Mouse (Mus musculus) neural tube, embryonic 15.5 days (tissue): ENCODE measurements at regions not wholly inside any gene's neighbourhood (a gene's known extent, or its start where the extent isn't known, plus 50 kb on each side); places are given as distances from the start of the nearest gene placed in this dataset.

Source experiments
- ATAC-seq: fragments of 200-750 bp; cut with Nextera tagmentation; 2 replicates; pipeline ENCODE4 v1.8.0; 2017; ENCODE audit warnings: mild to moderate bottlenecking, moderate TSS enrichment, moderate library complexity; ENCODE audit not compliant: low FRiP score
- H3K27ac ChIP-seq: fragments of 300-500 bp; sonication (generic); replicated peaks from 2 replicates; pipeline ENCODE4 v1.5.1; 2015; ENCODE audit warnings: mild to moderate bottlenecking, inconsistent platforms
- H3K27me3 ChIP-seq: fragments of 300-500 bp; sonication (generic); replicated peaks from 2 replicates; pipeline ENCODE4 v1.6.1; 2015; ENCODE audit warnings: inconsistent platforms
- H3K36me3 ChIP-seq: fragments of 300-500 bp; sonication (generic); 2 replicates; pipeline ENCODE4 v1.6.1; 2015; ENCODE audit warnings: inconsistent platforms
- H3K4me1 ChIP-seq: fragments of 300-500 bp; sonication (generic); 2 replicates; pipeline ENCODE4 v1.6.1; 2015; ENCODE audit warnings: inconsistent platforms
- H3K4me2 ChIP-seq: fragments of 300-500 bp; sonication (generic); 2 replicates; pipeline ENCODE4 v1.6.1; 2015; ENCODE audit warnings: inconsistent platforms, mild to moderate bottlenecking, moderate library complexity
- H3K4me3 ChIP-seq: fragments of 300-500 bp; sonication (generic); replicated peaks from 2 replicates; pipeline ENCODE4 v1.5.1; 2015; ENCODE audit warnings: mild to moderate bottlenecking, inconsistent platforms
- H3K9ac ChIP-seq: fragments of 300-500 bp; sonication (generic); replicated peaks from 2 replicates; pipeline ENCODE4 v1.6.1; 2015; ENCODE audit warnings: mild to moderate bottlenecking, inconsistent platforms
- H3K9me3 ChIP-seq: fragments of 300-500 bp; sonication (generic); replicated peaks from 2 replicates; pipeline ENCODE4 v1.6.1; 2016; ENCODE audit warnings: inconsistent platforms
- WGBS: fragments of 180-500 bp; shearing (Covaris S2); methylation state at CpG from one replicate; pipeline ENCODE4 v1.1.7; 2015; ENCODE audit warnings: mixed read lengths; 5-methylcytosine and 5-hydroxymethylcytosine counted together

DNA sequence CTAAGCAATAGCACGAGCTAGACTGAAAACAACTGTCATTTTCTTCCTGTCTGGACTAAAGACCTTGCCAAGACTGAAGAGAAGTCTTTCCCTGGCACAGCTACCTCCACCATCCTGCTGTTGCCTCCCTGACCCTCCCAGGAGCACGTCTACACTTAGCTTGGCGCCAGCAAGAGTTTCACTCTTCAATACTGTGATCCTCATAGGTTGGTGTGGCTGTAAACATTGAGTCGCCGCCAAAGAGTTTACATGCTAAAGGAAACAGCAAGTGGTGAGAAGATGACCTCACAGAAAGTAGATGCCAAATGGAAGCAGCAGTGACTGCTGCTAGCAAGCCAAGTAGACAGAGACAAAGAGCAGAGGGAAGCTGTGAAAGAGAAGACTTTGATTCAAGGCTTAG, 66.0 kb upstream of the Dusp10 start:
- Histone ChIP-seq H3K27me3 (no peaks in the 10 kb centered on the region), H3K4me2 (no peak overlapping the region), H3K9ac (no peak overlapping the region), H3K4me1 (no peaks in the 10 kb centered on the region), H3K9me3 (no peaks in the 10 kb centered on the region), H3K4me3 (no peak overlapping the region), H3K27ac (no peak overlapping the region), H3K36me3 (no peaks in the 10 kb centered on the region)
- WGBS, result 87% methylated on average over 5 of the region's 5 CpGs
- no peak for ATAC-seq

DNA sequence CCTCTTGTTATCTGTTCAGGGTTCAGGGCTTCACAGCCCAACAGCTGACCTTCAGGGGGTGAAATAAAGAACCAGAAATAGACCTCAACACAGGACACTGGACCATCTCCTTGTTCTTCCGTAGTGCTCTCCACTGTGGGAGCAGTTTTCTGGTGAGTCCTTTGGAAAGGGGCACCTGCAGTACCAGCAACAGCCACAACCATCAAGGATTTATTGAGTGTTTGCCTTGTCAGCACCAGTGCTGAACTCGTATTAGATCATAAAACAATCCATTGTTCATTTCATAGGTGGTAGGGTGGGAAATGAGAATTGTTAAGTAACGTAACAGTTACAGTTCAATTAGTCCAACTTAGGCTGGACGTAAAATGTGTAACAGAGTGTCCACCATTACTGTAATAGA, 63.9 kb upstream of the Dusp10 start:
- no peak overlapping the region for H3K4me2 ChIP-seq
- H3K4me3 ChIP-seq, result no peak overlapping the region
- H3K27me3 ChIP-seq, result no peaks in the 10 kb centered on the region
- 71% methylated on average over 4 of the region's 4 CpGs for WGBS
- no peaks in the 10 kb centered on the region for H3K4me1 ChIP-seq
- no peak overlapping the region for H3K27ac ChIP-seq
- no peak for ATAC-seq
- H3K36me3 ChIP-seq, result no peaks in the 10 kb centered on the region
- H3K9me3 ChIP-seq, result no peaks in the 10 kb centered on the region
- no peak overlapping the region for H3K9ac ChIP-seq

DNA sequence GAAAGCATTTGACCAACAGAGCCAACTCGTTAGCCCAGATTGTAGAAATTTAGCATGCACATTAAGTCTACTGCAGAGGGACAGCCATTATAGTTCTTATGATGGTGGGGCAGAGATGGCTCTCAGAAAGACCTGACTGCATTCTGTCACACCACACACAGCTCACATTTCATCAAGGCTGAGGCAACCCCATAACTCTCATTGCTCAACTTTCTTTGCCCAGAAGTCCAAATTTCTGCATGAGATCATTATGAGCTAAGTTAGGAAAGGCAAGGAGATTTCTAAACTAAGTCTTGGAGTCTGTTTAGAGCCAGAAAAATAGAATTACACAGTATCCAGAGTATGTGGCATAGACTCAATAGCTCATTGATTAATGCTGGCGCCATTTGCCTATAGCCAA, 59.0 kb upstream of the Dusp10 start:
- no peaks in the 10 kb centered on the region for H3K36me3 ChIP-seq
- H3K4me2 ChIP-seq, result no peak overlapping the region
- no peaks in the 10 kb centered on the region for H3K4me1 ChIP-seq
- 92% methylated on average over 2 of the region's 2 CpGs for WGBS
- H3K27me3 ChIP-seq, result no peaks in the 10 kb centered on the region
- no peak overlapping the region for H3K4me3 ChIP-seq
- ATAC-seq, result no peak
- H3K27ac ChIP-seq, result no peak overlapping the region
- no peaks in the 10 kb centered on the region for H3K9me3 ChIP-seq
- no peak overlapping the region for H3K9ac ChIP-seq

DNA sequence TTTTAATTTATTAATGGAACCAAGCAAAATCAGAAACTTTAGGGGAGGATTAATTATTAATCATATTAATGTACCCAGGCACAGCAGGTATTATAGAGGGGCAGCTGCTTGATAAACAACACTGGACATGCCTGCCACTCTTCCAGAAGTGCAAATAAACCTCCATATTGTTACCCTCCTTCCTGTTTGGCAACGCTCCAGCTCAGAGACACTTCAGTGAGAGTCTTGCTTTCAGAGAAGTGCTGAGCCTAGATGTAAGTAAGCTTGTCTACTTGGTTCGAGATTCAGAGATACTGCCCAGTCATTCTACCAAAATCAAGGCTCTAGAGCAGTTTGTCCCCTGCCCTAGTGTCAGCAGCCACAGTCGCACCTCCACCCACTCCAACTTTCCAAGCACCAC, 56.7 kb upstream of the Dusp10 start:
- no peak for ATAC-seq
- H3K4me2 ChIP-seq, result no peak overlapping the region
- no peak overlapping the region for H3K9ac ChIP-seq
- H3K4me1 ChIP-seq, result no peaks in the 10 kb centered on the region
- 80% methylated on average over 3 of the region's 3 CpGs for WGBS
- H3K27me3 ChIP-seq, result no peaks in the 10 kb centered on the region
- H3K36me3 ChIP-seq, result no peaks in the 10 kb centered on the region
- H3K27ac ChIP-seq, result no peak overlapping the region
- no peaks in the 10 kb centered on the region for H3K9me3 ChIP-seq
- no peak overlapping the region for H3K4me3 ChIP-seq

DNA sequence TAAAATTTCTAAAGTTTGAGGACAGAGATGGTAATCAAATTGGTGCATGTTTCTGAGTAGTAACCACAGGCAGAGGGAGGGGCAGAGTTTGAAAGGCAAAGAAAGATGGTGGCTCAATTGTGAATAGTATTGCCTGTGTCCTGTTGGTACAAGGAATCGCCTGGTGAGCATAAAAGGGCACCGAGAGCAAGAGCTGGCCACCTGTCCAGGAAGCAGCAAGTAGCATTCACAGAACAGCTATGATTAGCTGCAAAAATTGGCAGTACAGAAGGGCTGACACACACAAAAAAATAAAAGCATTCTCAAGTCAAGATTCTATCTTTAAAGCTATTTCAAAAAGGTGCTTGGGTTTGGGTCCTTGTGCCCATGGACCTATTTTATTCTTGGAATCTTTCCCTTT, 51.7 kb upstream of the Dusp10 start:
- Histone ChIP-seq H3K36me3 (no peaks in the 10 kb centered on the region), H3K4me1 (no peaks in the 10 kb centered on the region), H3K27me3 (no peaks in the 10 kb centered on the region), H3K9ac (no peak overlapping the region), H3K27ac (no peak overlapping the region), H3K4me3 (no peak overlapping the region), H3K9me3 (no peaks in the 10 kb centered on the region), H3K4me2 (no peak overlapping the region)
- WGBS, result 79% methylated on average over 2 of the region's 2 CpGs
- no peak for ATAC-seq

DNA sequence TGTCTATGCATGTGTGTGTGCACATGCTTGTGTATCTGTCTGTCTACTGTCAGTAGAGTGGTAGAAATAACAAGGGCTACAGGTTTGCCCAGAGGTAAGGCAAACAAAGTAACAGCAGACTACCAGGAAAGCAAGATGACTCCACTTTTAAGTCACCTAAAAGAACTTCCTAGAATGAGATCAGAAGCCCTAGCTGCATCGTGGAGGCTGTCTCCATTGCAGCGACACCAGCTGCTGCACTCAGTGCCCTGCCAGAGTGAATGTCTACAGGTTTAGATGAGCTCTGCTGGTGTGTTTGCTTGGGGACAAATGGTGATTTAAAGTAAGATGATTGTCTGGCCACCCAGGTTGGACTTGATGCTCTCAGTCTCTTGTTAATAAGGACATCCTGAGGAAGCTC, 50.6 kb upstream of the Dusp10 start:
- Histone ChIP-seq H3K4me3 (no peak overlapping the region), H3K36me3 (no peaks in the 10 kb centered on the region), H3K27ac (no peak overlapping the region), H3K4me1 (no peaks in the 10 kb centered on the region), H3K9me3 (no peaks in the 10 kb centered on the region), H3K4me2 (no peak overlapping the region), H3K9ac (no peak overlapping the region), H3K27me3 (no peaks in the 10 kb centered on the region)
- no peak for ATAC-seq
- WGBS, result 87% methylated on average over 2 of the region's 2 CpGs

DNA sequence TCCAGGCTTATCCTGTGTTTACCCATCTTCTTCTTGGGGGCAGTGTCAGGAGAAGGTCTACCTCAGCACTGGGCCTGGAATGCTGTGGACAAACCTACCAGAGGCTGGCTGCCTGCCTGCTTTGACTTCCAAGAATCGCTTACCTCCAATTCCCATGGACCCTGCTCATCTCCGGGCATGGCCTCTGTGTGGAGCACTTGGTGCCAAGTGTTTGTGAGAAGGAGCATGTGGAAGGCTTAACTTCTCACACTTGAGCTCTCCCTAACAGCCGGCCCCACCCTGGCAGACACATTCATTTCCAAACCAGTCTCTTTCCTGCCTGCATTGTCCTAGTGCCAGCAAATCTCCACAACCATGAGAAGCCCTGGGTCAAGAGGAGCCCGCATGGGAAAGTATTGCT, 49.8 kb upstream of the Dusp10 start:
- no peaks in the 10 kb centered on the region for H3K4me1 ChIP-seq
- ATAC-seq, result no peak
- no peak overlapping the region for H3K4me2 ChIP-seq
- 91% methylated on average over 4 of the region's 4 CpGs for WGBS
- no peak overlapping the region for H3K9ac ChIP-seq
- no peak overlapping the region for H3K27ac ChIP-seq
- no peak overlapping the region for H3K4me3 ChIP-seq
- no peaks in the 10 kb centered on the region for H3K9me3 ChIP-seq
- H3K36me3 ChIP-seq, result no peaks in the 10 kb centered on the region
- H3K27me3 ChIP-seq, result no peaks in the 10 kb centered on the region
